ENCODE assay signal across 18 mouse cellular contexts in the genomic region with DNA sequence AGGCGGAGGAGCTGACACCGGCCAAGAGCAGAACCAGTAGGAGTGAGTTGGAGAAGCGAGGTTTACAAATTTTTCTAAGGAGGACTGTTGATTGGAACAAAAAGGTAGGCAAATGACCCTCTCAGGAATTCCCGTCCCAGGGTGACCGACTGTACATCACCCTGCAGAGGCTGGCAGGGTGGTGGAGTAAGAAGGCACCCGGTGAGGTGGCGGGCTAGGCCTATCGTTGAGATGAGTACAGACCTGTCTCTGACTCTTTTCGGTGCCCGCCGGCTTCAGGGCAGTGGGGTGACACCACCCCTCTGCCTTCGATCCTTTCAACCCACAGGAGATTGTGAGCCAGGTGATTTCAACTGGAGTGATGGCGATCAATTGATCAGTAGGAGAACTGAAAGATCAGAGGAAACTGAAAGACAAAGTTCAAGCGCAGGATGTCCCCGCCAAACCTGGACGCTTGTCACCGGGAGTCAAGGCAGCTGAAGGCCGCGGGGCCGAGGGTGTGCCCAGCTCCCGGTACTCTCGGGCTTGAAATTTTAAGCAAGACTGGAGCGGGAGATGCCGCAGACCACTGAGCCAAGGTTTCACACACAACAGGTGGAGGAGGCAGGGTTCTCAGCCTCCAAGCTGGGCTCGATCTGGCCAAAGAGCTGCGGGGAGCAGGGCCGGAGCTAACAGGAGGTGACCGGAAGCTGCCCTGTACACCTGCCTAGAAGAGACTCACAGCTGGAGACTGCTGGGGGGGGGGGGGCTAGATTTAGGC. TPM values are rescaled to one million over a fixed set of nuclear protein-coding genes. Genes with fewer than 3 reads are reported as not detected.
DNase-seq lines count a peak whose midpoint lies in the region; ATAC-seq lines count a peak whose summit lies in the region.
"Had no signal": no experiment of that assay in that cellular context is flagged by ENCODE, and none has a peak within 500 bp of the region (broad histone marks: within the 10 kb centered on the region; RNA-seq: fewer than 3 reads in every experiment).

No protein-coding gene starts in this region.

- DNase-seq in intestine, embryonic 14.5 days (ENCODE audit: low spot score): peak; percentile 78
- peak; percentile 97 for DNase-seq in midbrain, embryonic 11.5 days (ENCODE audit: low spot score, missing footprints)
- no peak for DNase-seq in gastrocnemius, postnatal 36 days
- DNase-seq in thymus, postnatal 10 days (ENCODE audit: low spot score in 2 of 2): no peak
- no peak for DNase-seq in lung, postnatal 10 days
- DNase-seq: cerebellum, adult 9-11 months; kidney, postnatal 4 days; layer of hippocampus, postnatal 36 days; lung, adult 2 months; thymus, postnatal 14 days had no signal

- no peak overlapping the region for H3K27ac ChIP-seq in intestine, embryonic 14.5 days (ENCODE audit: low read depth)
- H3K27ac ChIP-seq in intestine, embryonic 15.5 days: no peak overlapping the region
- H3K27ac ChIP-seq in embryonic facial prominence, embryonic 15.5 days (replicated peaks): no peak overlapping the region
- no peak overlapping the region; the same call in 1 of the 2 replicates for H3K27ac ChIP-seq in midbrain, embryonic 11.5 days (ENCODE audit: low read depth, low read length)
- no peak overlapping the region for H3K27ac ChIP-seq in neural tube, embryonic 15.5 days (replicated peaks)
- H3K27ac ChIP-seq: limb, embryonic 15.5 days had no signal

- H3K36me3 ChIP-seq in intestine, embryonic 14.5 days (ENCODE audit: control insufficient read depth, insufficient read depth, low read length): no peaks in the 10 kb centered on the region
- H3K36me3 ChIP-seq in intestine, embryonic 15.5 days: no peaks in the 10 kb centered on the region
- no peaks in the 10 kb centered on the region for H3K36me3 ChIP-seq in embryonic facial prominence, embryonic 15.5 days
- no peaks in the 10 kb centered on the region for H3K36me3 ChIP-seq in midbrain, embryonic 11.5 days (ENCODE audit: control insufficient read depth, insufficient read depth, low read length)
- H3K36me3 ChIP-seq in neural tube, embryonic 15.5 days: no peaks in the 10 kb centered on the region
- H3K36me3 ChIP-seq: limb, embryonic 15.5 days had no signal

- H3K4me1 ChIP-seq in intestine, embryonic 14.5 days (replicated peaks; ENCODE audit: control insufficient read depth, insufficient read depth, low read length): peaks cover 12% of the 10 kb centered on the region; the same call in 1 of the 2 replicates
- H3K4me1 ChIP-seq in intestine, embryonic 15.5 days (replicated peaks): peaks cover 10% of the 10 kb centered on the region
- H3K4me1 ChIP-seq in embryonic facial prominence, embryonic 15.5 days: peaks cover 22% of the 10 kb centered on the region
- peaks cover 25% of the 10 kb centered on the region for H3K4me1 ChIP-seq in midbrain, embryonic 11.5 days (ENCODE audit: control insufficient read depth, insufficient read depth, low read length)
- peaks cover 24% of the 10 kb centered on the region for H3K4me1 ChIP-seq in neural tube, embryonic 15.5 days

- no peak overlapping the region for H3K4me3 ChIP-seq in intestine, embryonic 14.5 days (ENCODE audit: low read depth, low read length)
- H3K4me3 ChIP-seq in intestine, embryonic 15.5 days (replicated peaks): no peak overlapping the region
- H3K4me3 ChIP-seq in embryonic facial prominence, embryonic 15.5 days (replicated peaks): peak overlapping the region; percentile 23
- H3K4me3 ChIP-seq in midbrain, embryonic 11.5 days (ENCODE audit: low read depth, low read length): peak overlapping the region; percentile 26
- no peak overlapping the region for H3K4me3 ChIP-seq in neural tube, embryonic 15.5 days (replicated peaks)
- H3K4me3 ChIP-seq: limb, embryonic 15.5 days had no signal

- no peak overlapping the region for H3K9ac ChIP-seq in intestine, embryonic 14.5 days (ENCODE audit: low read length)
- H3K9ac ChIP-seq in intestine, embryonic 15.5 days: no peak overlapping the region
- no peak overlapping the region for H3K9ac ChIP-seq in embryonic facial prominence, embryonic 15.5 days
- peak overlapping the region; percentile 59 for H3K9ac ChIP-seq in midbrain, embryonic 11.5 days (ENCODE audit: low read length)
- H3K9ac ChIP-seq in neural tube, embryonic 15.5 days (replicated peaks): no peak overlapping the region
- H3K9ac ChIP-seq: limb, embryonic 15.5 days had no signal

- WGBS in intestine, embryonic 14.5 days: under 1% methylated on average over 28 of the region's 28 CpGs
- whole genome bisulfite sequencing in intestine, embryonic 15.5 days: 1% methylated on average over 28 of the region's 28 CpGs
- 16% methylated on average over 28 of the region's 28 CpGs for whole genome bisulfite sequencing in embryonic facial prominence, embryonic 15.5 days
- WGBS in midbrain, embryonic 11.5 days: 2% methylated on average over 28 of the region's 28 CpGs
- 3% methylated on average over 28 of the region's 28 CpGs for WGBS in neural tube, embryonic 15.5 days

- H3K4me2 ChIP-seq in intestine, embryonic 14.5 days (ENCODE audit: low read length): no peak overlapping the region
- H3K4me2 ChIP-seq in intestine, embryonic 15.5 days (replicated peaks): no peak overlapping the region
- H3K4me2 ChIP-seq in embryonic facial prominence, embryonic 15.5 days (replicated peaks): peak overlapping the region; percentile 33
- peak overlapping the region; percentile 53 for H3K4me2 ChIP-seq in midbrain, embryonic 11.5 days
- H3K4me2 ChIP-seq in neural tube, embryonic 15.5 days: 0 out of 2 replicates have a peak overlapping the region, but pooled peaks have one; percentile 13
- H3K4me2 ChIP-seq: limb, embryonic 15.5 days had no signal

- H3K27me3 ChIP-seq in intestine, embryonic 14.5 days (replicated peaks; ENCODE audit: control insufficient read depth, insufficient read depth, low read length): peaks cover 99% of the 10 kb centered on the region
- H3K27me3 ChIP-seq in intestine, embryonic 15.5 days (replicated peaks): peaks cover 93% of the 10 kb centered on the region
- H3K27me3 ChIP-seq in embryonic facial prominence, embryonic 15.5 days: peaks cover 87% of the 10 kb centered on the region
- H3K27me3 ChIP-seq in midbrain, embryonic 11.5 days (ENCODE audit: control insufficient read depth, insufficient read depth, low read length): peaks cover 83% of the 10 kb centered on the region
- peaks cover 83% of the 10 kb centered on the region for H3K27me3 ChIP-seq in neural tube, embryonic 15.5 days (replicated peaks)

- no peak for ATAC-seq in intestine, embryonic 14.5 days (replicated peaks; ENCODE audit: low FRiP score, low TSS enrichment, low read depth)
- no peak for ATAC-seq in intestine, embryonic 15.5 days
- no peak for ATAC-seq in embryonic facial prominence, embryonic 15.5 days (ENCODE audit: insufficient number of reproducible peaks, low FRiP score, low TSS enrichment, low read depth)
- no peak for ATAC-seq in midbrain, embryonic 11.5 days (ENCODE audit: low FRiP score)
- ATAC-seq in neural tube, embryonic 15.5 days (ENCODE audit: low FRiP score): no peak
- ATAC-seq: intestine, embryonic 16.5 days had no signal

- intact Hi-C loops in gastrocnemius, postnatal 36 days (cut with DNase I): no loop called here

- no peaks in the 10 kb centered on the region for H3K9me3 ChIP-seq in intestine, embryonic 14.5 days (ENCODE audit: control insufficient read depth, low read length)
- H3K9me3 ChIP-seq in intestine, embryonic 15.5 days: no peaks in the 10 kb centered on the region
- H3K9me3 ChIP-seq in embryonic facial prominence, embryonic 15.5 days (replicated peaks): no peaks in the 10 kb centered on the region
- no peaks in the 10 kb centered on the region for H3K9me3 ChIP-seq in midbrain, embryonic 11.5 days (ENCODE audit: control insufficient read depth, low read length)
- no peaks in the 10 kb centered on the region for H3K9me3 ChIP-seq in neural tube, embryonic 15.5 days (replicated peaks)
- H3K9me3 ChIP-seq: limb, embryonic 15.5 days had no signal

RNA-seq across cellular contexts. Expression of gene Pax3, which starts 4.5 kb away (rescaled TPM):
- not detected in 2 replicates for polyA plus RNA-seq in intestine, embryonic 14.5 days (2014; fragmentation: Nextera tagmentation; extraction: Ambion mirVana)
- polyA plus RNA-seq in intestine, embryonic 15.5 days (2015; fragmentation: Nextera tagmentation; extraction: Ambion mirVana): 0.04 TPM in 1 of 2 replicates, not detected in the other
- polyA plus RNA-seq in embryonic facial prominence, embryonic 15.5 days (2015; fragmentation: Nextera tagmentation; extraction: Ambion mirVana): 47.0 and 47.2 TPM in 2 replicates
- polyA plus RNA-seq in midbrain, embryonic 11.5 days (2014; fragmentation: Nextera tagmentation; extraction: Ambion mirVana): 38.1 and 41.5 TPM in 2 replicates
- polyA plus RNA-seq in neural tube, embryonic 15.5 days (2015; fragmentation: Nextera tagmentation; extraction: Ambion mirVana): 2.5 and 3.4 TPM in 2 replicates
- not detected for total RNA-seq in gastrocnemius, postnatal 36 days (2021)
- total RNA-seq: gastrocnemius, adult 8-10 months; layer of hippocampus, postnatal 36 days; megakaryocyte, adult 5-6 weeks; neutrophil, adult 5-6 weeks had no signal
- polyA plus RNA-seq: intestine, embryonic 16.5 days; lung, adult 2 months had no signal

Comparison
In these comparisons a context has a peak if more than half of its experiments do, and no peak if none do; other contexts are left out.
1. DNase-seq: peak in intestine, embryonic 14.5 days (single experiment) and midbrain, embryonic 11.5 days (single experiment); none in gastrocnemius, postnatal 36 days (0 of 2), thymus, postnatal 10 days (0 of 2) and lung, postnatal 10 days (single experiment).
2. H3K4me2 ChIP-seq: peak in embryonic facial prominence, embryonic 15.5 days (single experiment), midbrain, embryonic 11.5 days (single experiment) and neural tube, embryonic 15.5 days (single experiment); none in intestine, embryonic 14.5 days (single experiment) and intestine, embryonic 15.5 days (single experiment).
3. H3K4me3 ChIP-seq: peak in embryonic facial prominence, embryonic 15.5 days (single experiment) and midbrain, embryonic 11.5 days (single experiment); none in intestine, embryonic 14.5 days (single experiment), intestine, embryonic 15.5 days (single experiment) and neural tube, embryonic 15.5 days (single experiment).